Mouse (Mus musculus) megakaryocyte, embryonic 14.5 days (primary cell): ENCODE data around the gene Tnxb.

Source experiments
- FLI1 ChIP-seq: IDR thresholded peaks from 2 replicates; pipeline ENCODE4 v1.6.1; 2012; ENCODE audit warnings: low read length, inconsistent platforms, mixed read lengths
- GATA1 ChIP-seq: IDR thresholded peaks from 3 replicates; pipeline ENCODE4 v1.6.1; 2012; ENCODE audit warnings: mixed read lengths, low read length, inconsistent platforms, borderline replicate concordance

- no peak for TF ChIP-seq FLI1
- no peak for TF ChIP-seq GATA1
Measured at GRCm38 (mm10) chr17:34660259-34660820, 10.0 kb upstream of the Tnxb start.
